Mouse (Mus musculus): ENCODE measurements around the gene Gm17019. TPM values are rescaled to one million over a fixed set of nuclear protein-coding genes. Genes with fewer than 3 reads are reported as not detected.

Gene Gm17019
- polyA plus RNA-seq (2012; rRNA removed): not detected in 2 replicates

GRCm38 (mm10) chr5:15032898-15033297 is at the start of gene Gm17019:
Gene Gm17019 (minus strand): TSS chr5:15032998.

Other genes starting within 250 kb of the Gm17019 start
- not detected in 2 replicates for gene Gm9758, start 118.1 kb downstream of the Gm17019 start, polyA plus RNA-seq (2012; rRNA removed)
- not detected in 2 replicates for gene Speer4e, start 94.6 kb downstream of the Gm17019 start, polyA plus RNA-seq (2012; rRNA removed)
- not detected in 2 replicates for gene Gm10354, start 54.1 kb downstream of the Gm17019 start, polyA plus RNA-seq (2012; rRNA removed)

All from liver, embryonic 18 days (tissue).